Mouse (Mus musculus) erythroblast, embryonic 14.5 days (primary cell): Measurements from ENCODE around the gene Pigm. TPM values are rescaled to one million over a fixed set of nuclear protein-coding genes. Genes with fewer than 3 reads are reported as not detected.

Experiments
- H3K27me3 ChIP-seq: 2 replicates; pipeline ENCODE4 v1.6.1; 2012; ENCODE audit warnings: inconsistent platforms; ENCODE audit not compliant: control insufficient read depth
- H3K36me3 ChIP-seq: 2 replicates; pipeline ENCODE4 v1.6.1; 2012; ENCODE audit warnings: mild to moderate bottlenecking, inconsistent platforms; ENCODE audit not compliant: control insufficient read depth
- H3K4me1 ChIP-seq: 2 replicates; pipeline ENCODE4 v1.6.1; 2012; ENCODE audit warnings: inconsistent platforms; ENCODE audit not compliant: control insufficient read depth
- H3K4me3 ChIP-seq: replicated peaks from 2 replicates; pipeline ENCODE3; 2012; ENCODE audit warnings: moderate library complexity, mild to moderate bottlenecking, inconsistent platforms
- H3K9me3 ChIP-seq: 2 replicates; pipeline ENCODE4 v1.6.1; 2012; ENCODE audit warnings: low read length, inconsistent platforms, mixed read lengths; ENCODE audit not compliant: control insufficient read depth
- GATA1 ChIP-seq: IDR thresholded peaks from 2 replicates; pipeline ENCODE4 v1.6.1; 2012; ENCODE audit warnings: low read length, inconsistent platforms, mixed read lengths
- TAL1 ChIP-seq: IDR thresholded peaks from 3 replicates; pipeline ENCODE4 v1.6.1; 2012; ENCODE audit warnings: low read length, inconsistent platforms, mixed read lengths
- polyA plus RNA-seq: library from polyadenylated mRNA; stranded (reverse); fragments of >175 nt; gene quantifications from 2 replicates; pipeline ENCODE4 v1.2.3, GENCODE M21; 2012

The Pigm gene
- 0.10 and 0.15 TPM in 2 replicates for polyA plus RNA-seq

DNA sequence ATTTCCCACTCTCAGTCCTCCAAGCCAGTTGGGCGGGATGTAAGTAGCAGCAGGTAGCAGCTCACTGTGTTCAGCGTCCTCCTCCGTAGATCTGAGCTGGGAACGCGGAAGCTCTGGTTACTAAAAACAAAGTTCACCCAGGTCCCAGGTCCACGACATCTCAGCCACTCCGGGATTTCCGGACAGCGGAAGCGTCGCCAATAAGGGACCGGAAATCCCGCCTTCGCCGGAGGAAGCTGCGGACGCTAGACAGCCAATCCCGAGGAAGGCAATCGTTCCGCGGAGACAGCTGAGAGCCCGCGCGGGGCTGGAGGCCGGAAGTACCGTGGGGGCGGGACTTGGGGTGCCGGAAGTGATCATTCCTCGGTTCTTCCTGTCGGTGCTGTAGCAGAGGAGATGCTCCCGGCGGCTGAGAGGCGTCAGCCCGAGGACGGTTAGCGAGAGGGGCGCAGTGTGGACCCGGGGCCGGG is at the start of gene Pigm:
Gene Pigm, plus strand, starts transcription at position 349 of the 470 bp plus-strand sequence.
- Histone ChIP-seq H3K4me3 (peak within 1 kb of the TSS; percentile 93), H3K36me3 (peaks cover 31% of the 10 kb centered on the region), H3K9me3 (no peaks in the 10 kb centered on the region), H3K27me3 (no peaks in the 10 kb centered on the region), H3K4me1 (peaks cover 42% of the 10 kb centered on the region)
- TF ChIP-seq GATA1 (no peak), TAL1 (no peak)

DNA sequence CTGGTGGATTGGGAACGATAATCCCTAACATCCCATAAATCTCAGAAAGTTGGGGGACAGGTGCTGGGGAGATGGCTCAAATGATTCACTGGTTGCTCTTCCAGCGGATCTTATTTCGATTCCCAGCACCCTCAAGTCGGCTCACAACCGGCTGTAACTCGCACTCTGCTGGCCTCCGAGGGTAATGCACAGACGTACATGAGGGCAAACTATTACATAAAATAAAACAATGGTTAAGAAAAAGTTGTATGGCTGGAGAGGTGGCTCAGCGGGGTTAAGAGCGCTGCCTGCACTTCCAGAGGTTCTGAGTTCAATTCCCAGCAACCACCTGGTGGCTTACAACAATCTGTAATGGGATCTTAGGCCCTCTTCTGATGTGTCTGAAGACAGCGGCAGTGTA is 49.7 kb upstream of the Pigm start:
- Histone ChIP-seq H3K4me1 (peaks cover 19% of the 10 kb centered on the region), H3K27me3 (peaks cover 67% of the 10 kb centered on the region), H3K4me3 (no peak overlapping the region), H3K36me3 (no peaks in the 10 kb centered on the region; the same call in 1 of the 2 replicates), H3K9me3 (peaks cover 7% of the 10 kb centered on the region)
- TF ChIP-seq GATA1 (no peak), TAL1 (no peak)

DNA sequence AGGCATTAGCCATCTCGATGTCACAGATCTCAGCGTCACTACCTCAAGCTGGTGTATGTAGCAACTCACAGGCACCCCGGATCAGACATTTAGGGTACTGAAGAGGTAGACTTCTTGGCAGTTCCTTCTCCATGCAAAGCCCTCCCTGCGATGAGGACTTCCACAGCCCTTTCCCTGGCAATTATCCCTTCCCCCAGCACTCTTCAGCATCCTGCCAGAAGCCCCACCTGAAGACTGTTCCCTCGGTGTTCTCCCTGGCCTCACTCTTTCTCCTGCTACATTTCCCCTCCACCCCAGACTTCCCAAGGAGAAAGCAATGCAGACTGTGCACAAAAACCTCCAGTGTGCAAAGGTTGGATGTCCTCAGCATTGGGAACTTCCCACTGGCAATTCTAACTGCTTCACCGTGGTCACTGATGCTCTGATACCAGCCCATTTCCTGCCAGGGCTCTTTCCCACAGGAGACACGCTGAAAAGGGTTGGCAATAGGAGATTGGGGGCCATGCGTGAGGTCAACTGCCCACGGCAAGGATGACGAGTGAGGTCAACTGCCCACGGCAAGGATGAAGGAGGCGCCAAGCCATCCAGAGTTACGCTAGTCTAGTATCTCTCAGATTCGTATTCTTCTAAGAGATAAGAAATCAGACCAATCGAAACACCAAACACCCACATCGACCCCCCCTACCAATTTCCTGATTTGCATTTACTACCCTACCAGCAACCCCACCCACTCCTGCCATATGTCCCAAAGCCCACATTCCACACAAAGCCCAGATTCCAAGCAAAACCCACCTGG is 48.9 kb upstream of the Pigm start:
- Histone ChIP-seq H3K4me1 (peaks cover 19% of the 10 kb centered on the region), H3K36me3 (no peaks in the 10 kb centered on the region), H3K27me3 (peaks cover 68% of the 10 kb centered on the region), H3K4me3 (no peak overlapping the region), H3K9me3 (peaks cover 7% of the 10 kb centered on the region)
- TF ChIP-seq GATA1 (no peak), TAL1 (no peak)

DNA sequence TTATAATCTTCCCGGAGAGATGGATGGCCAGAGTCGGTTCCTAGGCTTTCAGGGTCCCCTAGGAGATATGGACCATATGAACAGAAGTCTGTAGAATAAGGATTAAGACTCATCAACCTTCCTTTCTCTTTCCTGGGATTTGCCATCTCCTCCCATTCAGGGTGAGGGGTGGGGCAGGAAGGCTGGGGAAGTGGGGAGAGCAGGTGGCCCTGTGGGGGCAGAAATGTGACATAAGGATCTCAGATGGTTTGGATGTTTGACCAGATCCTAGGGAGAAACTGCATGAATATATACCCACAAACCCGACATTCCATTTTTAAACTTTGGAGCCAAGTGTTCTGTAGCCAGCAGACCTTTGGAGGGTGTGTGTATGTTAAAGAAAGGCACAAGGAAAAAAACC is 48.3 kb upstream of the Pigm start:
- Histone ChIP-seq H3K4me3 (no peak overlapping the region), H3K36me3 (no peaks in the 10 kb centered on the region), H3K27me3 (peaks cover 70% of the 10 kb centered on the region), H3K4me1 (peaks cover 19% of the 10 kb centered on the region), H3K9me3 (peaks cover 7% of the 10 kb centered on the region)
- no peak for TF ChIP-seq GATA1
- TF ChIP-seq TAL1 = no peak

DNA sequence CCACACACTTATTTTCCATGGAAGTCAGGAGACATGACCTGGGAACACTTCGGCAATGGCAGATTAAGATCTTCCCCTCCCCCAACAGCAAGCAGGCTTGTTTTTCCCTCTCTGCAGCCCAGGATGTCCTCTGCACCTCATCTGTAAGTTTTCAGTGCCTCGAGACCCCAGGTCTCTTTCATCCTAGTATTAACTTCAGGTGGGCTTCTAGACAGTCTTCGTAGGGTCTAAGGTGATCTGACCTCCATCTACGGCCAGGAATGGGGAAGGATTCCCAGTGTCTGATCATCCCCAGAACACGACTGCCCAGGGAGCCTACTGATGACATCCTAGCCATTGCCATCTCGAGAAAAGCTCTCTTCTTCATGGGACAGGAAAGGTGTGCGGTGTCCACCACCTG is 47.9 kb upstream of the Pigm start:
- peaks cover 7% of the 10 kb centered on the region for H3K9me3 ChIP-seq
- H3K4me3 ChIP-seq = no peak overlapping the region
- TF ChIP-seq TAL1 = no peak
- H3K36me3 ChIP-seq = no peaks in the 10 kb centered on the region
- peaks cover 17% of the 10 kb centered on the region for H3K4me1 ChIP-seq
- peaks cover 72% of the 10 kb centered on the region for H3K27me3 ChIP-seq

DNA sequence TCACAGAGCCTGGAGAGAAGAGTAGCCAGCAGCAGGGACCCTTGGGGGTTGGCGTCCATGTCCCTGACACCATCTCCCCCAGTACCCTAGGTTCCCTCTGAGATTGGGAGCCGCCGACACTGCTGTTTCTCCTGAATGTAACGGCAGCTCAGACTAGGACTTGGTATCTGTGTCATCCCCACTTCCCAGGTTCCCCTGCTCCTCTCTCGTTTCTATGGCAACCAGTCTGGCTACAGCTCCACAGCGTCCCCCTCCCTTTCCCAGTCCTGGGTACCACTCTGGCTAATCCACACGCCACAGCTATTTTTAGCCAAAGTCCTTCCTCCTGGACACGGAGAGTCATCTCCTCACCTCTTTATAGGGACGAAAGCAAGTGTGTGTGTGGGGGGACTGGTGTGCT is 47.2 kb upstream of the Pigm start, which contains the start of gene Kcnj9:
Gene Kcnj9, minus strand, starts transcription at position 188 of the 400 bp plus-strand sequence.
- H3K9me3 ChIP-seq = peaks cover 7% of the 10 kb centered on the region
- no peak within 1 kb of the TSS for H3K4me3 ChIP-seq
- TF ChIP-seq GATA1 = no peak
- H3K36me3 ChIP-seq = no peaks in the 10 kb centered on the region
- peaks cover 76% of the 10 kb centered on the region for H3K27me3 ChIP-seq
- peaks cover 13% of the 10 kb centered on the region for H3K4me1 ChIP-seq

DNA sequence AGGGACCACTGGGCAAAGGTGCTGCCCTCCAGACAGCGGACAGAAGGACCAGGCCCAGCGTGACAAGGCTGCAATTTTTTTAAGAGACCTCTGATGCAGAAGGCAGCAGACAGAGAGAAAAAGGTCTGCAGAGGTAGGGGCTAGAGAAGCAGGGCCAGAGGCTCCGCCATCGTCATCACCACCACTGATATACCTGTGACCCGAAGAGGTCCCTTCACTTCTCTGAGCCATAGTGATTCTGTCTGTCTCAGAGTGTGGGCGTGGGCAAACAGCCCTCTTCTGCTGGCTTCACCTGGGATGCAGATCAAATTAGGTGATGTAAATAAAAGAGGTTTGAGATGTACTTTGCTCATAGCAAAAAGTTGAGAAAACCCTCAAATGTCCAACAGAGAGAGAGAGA is 46.7 kb upstream of the Pigm start:
- Histone ChIP-seq H3K4me1 (peaks cover 10% of the 10 kb centered on the region), H3K9me3 (peaks cover 7% of the 10 kb centered on the region), H3K36me3 (no peaks in the 10 kb centered on the region), H3K4me3 (no peak overlapping the region), H3K27me3 (peaks cover 77% of the 10 kb centered on the region)
- TF ChIP-seq TAL1 = no peak
- TF ChIP-seq GATA1 = no peak

DNA sequence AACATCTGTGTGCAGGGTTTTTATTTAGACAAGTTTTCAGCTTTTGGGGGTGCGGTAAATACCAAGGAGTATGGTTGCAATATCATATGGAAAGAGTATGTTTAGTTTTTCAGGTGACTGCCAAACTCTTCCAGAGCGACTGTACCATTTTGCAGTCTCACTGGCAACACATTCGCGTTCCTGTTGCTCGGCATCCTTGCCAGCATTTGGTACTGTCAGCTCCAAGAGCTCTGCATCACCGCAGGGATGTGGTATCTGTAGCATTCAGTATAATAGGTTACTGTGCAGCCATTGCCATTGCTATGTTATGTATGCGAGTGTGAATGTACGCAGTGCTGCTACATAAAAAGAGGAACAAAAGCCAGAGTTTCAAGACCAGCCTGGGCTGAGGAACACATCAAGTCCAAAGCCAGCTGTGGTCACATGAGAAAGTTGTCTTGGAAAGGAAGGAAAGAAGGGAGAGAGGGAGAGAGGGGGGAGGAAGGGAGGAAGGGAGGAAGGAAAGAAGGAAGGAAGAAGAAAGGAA is 44.9 kb upstream of the Pigm start:
- no peaks in the 10 kb centered on the region for H3K36me3 ChIP-seq
- TF ChIP-seq GATA1 = no peak
- no peak for TF ChIP-seq TAL1
- H3K27me3 ChIP-seq = peaks cover 71% of the 10 kb centered on the region
- H3K4me3 ChIP-seq = no peak overlapping the region
- H3K4me1 ChIP-seq = peaks cover under 1% of the 10 kb centered on the region; the same call in 1 of the 2 replicates
- H3K9me3 ChIP-seq = peaks cover 2% of the 10 kb centered on the region

DNA sequence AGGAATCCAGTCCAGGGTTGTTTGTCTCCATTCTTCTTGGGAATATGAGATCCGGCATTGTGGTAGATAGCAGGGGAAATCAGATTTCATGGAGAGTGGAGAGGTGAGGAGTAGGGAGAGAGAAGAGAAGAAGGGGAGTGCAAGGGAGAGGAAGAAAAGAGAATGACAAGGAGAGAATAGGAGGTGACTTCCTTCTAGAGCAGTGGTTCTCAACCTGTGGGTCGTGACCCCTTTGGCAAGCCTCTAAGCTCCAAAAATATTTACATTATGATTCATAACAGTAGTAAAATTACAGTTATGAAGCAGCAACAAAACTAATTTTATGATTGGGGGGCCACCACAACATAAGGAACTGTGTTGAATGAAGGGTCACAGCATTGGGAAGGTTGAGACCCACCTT is 43.4 kb upstream of the Pigm start:
- Histone ChIP-seq H3K4me1 (no peaks in the 10 kb centered on the region), H3K4me3 (no peak overlapping the region), H3K27me3 (peaks cover 66% of the 10 kb centered on the region), H3K36me3 (no peaks in the 10 kb centered on the region), H3K9me3 (no peaks in the 10 kb centered on the region)
- TF ChIP-seq GATA1 (no peak), TAL1 (no peak)
